Mouse (Mus musculus) B cell, adult 2 months (primary cell): ENCODE measurements around the gene Rplp1.

Experiments
- DNase-seq, 2 experiments: peaks; one replicate each; pipeline ENCODE4 v3.0.0; 2022

Rplp1 gene

DNA sequence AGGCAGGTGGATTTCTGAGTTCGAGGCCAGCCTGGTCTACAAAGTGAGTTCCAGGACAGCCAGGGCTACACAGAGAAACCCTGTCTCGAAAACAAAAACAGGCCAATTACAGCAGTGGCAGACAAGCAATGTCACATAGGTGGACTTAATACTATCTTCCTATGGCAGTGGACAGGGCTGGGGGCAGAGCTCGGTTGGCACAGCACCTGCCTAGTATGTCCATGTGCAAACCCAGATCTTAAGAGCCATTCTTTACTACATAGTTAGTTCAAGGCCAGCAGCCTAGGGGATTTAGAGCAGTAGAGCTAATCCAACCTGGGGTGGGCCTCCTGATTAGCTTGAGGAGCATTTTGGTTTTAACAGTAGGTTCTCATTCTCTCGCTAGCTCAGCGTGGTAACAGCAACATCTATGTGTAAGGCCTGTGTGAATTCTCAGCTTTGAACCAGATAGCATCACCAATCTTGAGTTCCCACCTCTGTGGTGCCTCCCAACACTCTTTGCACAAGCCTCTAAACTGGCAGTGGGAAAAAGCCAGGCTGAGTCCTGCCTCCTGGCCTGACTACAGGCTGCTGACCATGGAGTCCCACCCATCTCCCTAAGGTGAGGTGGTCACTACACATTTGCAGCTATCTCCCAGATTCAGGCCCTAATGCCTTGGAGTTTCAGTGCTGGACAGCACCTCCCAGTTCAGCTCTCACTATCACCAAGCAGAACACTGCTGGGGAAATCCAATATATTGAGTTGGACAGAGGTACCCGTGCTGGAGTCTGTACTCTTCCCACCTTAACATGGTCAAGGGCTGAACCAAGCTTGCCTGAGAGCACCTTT is 2.8 kb downstream of the Rplp1 start:
- DNase-seq = no peak

DNA sequence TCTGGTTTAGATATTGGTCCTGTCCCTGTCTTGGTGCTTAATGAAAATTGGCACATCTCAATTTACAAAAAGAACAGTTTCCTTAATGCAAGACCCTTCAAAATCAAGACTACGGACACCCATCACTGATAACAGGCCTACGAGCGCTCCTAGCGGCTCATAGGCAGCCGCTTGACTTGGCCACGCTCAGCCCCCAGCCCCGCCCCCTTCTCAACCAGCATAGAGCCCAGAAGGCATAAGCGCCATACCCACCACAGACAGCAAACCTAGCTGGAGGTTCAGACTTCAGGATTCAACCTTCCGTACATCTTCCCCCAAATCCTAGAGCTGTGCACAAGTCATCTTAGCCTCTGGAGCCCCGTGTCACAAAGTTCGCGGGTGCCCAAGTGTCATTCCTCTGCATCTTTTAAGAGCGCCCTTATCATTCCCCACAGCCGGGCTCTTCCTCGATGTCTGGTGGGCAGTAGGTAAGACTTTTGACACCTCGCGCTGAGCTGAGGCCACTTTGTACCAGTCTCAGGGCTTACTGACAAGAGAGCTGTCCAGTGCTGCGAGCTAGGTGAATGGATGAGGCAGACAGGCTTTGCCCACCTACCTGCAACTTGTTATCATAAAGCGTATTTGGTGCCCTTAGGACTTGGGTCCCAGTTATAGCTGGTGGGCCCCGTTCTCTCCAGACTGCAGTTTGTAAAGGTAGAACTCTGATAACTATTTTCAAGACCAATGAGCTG is 3.7 kb downstream of the Rplp1 start:
- DNase-seq = peak; percentile 51 to 62

DNA sequence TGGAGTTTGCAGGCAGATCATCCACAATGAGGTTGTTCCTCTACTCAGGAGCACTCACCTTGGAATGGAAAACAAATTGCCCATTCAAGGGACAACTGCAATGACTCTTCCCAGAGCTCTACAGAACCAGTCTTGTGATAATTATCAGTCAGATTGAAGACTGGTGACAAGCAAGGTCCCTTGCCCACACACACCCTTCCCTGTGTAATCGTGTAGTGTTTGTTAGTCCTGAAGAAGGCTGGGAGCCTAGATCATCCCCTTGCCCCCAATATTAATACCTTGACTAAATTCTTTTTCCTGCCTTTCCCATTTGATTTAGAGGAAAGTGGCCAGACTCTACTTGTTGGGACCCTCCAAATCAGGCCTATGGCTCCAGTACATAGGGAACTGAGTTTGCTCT is 4.7 kb downstream of the Rplp1 start:
- DNase-seq = no peak

DNA sequence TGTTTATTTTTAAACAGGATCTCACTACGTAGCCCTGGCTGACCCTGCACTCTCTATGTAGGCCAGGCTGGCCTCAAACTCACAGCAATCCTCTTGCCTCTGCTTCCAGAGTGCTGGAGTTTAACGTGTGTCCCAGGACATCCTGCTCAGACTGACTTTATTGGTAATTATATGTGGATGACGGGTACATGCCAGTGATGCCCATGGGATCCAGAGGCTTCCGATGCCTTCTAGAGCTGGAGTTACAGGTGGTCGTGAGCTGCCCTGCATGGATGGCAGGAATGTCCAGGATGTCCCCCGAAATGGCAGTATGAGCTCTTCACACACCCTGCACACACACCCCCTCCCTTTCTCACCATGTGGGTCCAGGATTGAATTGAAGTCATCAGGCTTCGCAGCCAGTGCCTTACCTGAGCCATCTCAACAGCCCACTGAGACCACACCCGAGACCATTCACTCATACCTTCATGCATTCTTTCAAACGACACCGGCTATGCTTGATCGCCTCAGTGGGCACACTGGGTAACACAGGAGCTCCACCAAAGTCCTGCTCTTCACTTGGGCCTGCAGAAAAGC is 5.4 kb downstream of the Rplp1 start:
- no peak for DNase-seq

DNA sequence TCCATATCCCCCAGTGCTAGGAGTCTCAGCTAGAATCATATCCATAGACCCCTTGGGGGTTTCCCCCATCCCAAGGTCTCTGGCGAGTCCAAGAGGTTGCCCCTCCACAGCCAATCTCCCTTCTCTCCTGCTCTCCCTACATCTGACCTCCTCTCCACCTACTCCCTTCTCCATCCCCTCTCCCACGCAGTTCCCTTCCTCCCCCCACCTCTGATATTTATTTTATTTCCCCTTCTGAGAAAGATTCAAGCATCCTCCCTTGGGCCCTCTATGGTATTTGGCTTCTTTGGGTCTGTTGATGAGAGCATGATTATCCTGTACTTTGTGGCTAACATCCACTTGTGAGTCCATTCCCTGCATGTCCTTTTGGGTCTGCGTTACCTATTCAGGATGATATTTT is 6.0 kb downstream of the Rplp1 start:
- DNase-seq = no peak

DNA sequence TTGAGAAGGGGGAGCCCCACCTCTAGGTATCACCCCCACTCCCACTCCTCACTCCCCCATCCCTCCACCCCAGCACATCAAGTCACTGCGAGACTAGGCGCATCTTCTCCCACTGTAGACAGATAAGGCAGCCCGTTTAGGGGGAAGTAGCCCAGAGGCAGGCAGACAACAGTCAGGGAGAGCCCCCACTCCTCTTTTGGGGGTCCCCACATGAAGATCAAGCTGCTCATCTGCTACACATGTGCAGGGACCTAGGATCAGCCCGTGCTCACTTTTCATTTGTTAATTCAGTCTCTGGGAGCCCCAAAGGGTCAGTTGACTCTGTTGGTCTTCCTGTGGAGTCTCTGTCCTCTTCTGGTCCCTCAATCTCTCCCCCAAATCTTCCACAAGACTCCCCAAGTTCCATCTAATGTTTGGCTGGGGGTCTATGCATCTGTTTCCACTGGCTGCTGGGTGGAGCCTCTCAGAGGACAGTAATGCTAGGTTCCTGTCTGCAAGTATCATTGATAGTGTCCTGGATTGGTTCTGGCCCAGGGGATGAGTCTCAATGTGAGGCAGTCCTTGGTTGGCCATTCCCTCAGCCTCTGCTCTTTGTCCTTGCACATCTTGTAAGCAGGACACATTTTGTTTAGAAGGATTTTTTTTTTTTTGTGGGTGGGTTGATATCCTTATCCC is 6.6 kb downstream of the Rplp1 start:
- no peak for DNase-seq

DNA sequence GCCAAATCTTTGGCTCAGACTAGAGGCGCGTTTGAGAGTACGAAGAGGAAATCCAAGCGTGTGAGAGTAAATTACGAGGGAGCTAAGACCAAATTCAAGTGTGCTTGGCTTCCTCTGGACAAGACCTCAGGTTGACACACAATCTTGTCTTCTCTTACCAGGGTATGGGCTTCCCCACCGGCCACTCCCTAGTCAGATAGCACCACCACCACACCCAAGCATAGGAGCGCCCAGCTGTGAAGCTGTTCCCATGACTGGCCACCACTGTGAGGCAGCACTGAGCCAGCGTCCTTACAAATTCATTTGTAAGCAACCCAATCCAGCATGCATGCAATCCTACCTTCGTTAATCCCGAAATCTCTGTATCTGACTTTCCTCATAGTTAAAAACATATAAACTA is 7.4 kb downstream of the Rplp1 start:
- peak; percentile 62 for DNase-seq

DNA sequence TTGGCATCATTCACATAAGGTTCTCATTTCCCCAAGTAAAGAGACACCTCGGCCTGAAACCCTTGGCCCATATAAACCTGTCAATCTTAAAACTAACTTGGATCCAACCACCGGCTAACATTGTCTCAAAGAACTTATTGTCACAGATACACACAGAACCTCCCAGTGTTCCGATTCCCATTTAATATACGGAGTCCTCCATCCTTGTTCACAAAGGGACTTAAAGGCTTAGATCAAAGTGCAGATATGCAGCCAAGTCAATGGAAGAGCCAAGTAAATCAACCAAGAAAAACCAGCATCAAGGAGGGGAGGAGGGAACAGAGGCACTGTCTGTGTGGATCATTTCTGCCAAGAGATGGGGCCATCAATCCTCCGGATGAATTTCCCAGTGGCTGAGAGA is 8.8 kb downstream of the Rplp1 start:
- no peak for DNase-seq

DNA sequence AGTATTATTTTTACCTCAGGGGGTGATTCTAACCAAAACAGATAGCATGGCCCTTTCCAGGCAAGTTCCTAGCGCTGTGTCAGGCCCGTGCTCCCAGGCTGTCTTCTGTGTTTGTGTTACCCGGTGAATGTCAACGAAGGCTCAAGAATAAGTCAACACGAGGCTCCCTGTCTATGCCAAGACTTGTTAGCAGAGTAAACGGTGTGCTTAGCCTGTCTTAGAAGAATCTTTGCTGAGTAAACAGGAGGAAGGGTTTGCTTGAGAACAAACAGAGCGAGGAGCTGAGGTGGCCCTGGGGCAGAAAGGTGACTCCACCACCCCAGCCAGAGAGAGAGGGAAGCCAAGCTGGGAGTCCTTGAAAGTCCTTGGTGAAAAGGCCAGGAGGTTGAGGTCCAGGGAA is 10.1 kb downstream of the Rplp1 start:
- DNase-seq = no peak

DNA sequence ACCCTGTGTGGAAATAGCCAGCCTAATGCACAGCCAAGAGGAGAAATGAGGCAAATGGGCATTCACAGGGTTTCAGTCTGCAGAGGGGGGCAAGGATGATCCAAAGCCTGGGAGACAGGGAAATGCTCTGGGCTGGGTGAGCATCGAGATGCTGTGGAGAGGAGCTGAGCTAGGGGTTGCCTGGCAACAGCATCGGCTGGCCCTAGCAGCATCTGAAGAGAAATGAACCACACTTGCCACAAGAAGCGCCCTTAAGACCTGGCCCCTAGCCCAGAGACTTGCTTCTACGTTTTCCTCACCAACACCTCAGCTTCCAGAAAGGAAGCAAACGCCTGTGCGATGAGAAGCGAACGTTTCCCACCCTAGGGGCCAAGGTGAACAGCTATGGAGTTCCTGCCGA is 11.9 kb downstream of the Rplp1 start:
- no peak for DNase-seq

DNA sequence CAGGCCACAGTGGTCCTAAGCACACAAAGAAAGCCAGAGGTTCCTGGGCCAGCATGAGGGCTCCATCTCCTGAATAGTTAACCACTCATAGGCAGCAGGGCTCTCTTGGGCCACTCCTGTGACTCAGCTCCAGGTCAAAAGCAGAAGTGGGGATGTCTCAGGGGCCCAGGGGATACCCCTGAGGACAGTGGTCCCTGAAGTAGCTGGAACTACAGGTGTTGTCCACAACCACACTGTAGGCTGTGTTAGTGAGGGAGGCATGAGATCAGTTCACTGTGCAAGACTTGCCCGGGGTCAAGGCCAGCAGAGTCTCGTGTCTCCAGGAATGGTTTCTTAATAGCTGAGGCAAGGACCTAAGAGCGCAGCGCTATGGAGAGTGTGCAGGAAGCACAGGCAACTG is 12.8 kb downstream of the Rplp1 start:
- DNase-seq = peak; percentile 49 to 54

DNA sequence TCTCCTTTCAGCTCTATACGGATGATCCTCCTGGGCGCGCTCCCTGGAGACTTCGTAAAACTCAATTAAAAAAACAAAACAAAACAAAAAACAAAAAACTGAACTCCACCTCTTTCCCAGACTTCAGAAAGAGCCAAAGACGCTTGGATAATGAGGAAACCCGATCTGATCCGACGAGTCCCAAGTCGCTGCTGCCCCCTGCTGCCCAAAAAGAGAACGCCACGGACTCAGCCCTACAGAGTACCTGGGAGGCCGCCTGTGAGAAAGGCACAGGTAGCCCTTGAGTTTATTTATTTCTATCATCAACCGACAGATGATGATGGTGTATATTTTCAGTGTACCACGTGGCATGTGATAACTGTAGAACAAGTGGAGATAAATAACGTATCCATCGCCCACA is 14.5 kb downstream of the Rplp1 start:
- peak; percentile 82 to 84 for DNase-seq

DNA sequence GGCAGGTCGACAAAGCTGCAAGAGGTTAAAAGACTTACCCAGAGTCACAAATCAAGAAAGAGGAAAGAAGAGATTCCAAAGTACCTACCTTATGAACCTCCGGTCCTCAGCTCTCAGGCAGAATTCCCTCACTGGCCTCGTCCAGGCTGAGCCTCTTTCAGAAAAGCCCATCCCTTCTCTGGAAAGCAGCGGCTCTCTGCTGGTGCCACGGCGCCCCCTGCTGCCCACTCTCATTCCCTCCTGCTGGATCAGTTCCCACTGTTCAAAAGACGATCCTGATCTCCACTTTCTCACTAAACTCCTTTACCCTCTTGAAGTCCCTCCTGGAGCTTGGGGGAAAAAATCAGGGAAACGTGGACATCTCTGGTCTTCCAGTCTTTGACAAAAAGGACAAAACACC is 15.9 kb downstream of the Rplp1 start:
- peak; percentile 73 to 79 for DNase-seq

DNA sequence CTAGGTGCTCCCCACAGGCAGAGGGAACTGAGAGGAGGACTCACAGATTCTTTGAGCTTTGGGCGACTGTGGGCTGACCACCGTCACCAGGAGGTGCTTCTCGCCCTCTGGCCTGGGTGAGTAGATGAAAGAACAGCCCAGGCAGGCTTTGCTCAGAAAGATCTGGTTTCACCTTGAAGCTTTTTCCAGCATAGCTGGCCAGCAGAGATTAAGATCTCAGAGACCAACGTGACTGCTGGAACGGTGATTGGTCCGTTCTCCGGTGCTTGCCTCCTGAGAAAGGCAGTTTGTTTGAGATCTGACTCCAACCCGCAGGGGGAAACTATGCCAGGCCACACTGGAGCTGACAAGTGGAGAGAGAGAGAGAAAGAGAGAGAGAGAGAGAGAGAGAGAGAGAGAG is 19.3 kb downstream of the Rplp1 start:
- no peak for DNase-seq

DNA sequence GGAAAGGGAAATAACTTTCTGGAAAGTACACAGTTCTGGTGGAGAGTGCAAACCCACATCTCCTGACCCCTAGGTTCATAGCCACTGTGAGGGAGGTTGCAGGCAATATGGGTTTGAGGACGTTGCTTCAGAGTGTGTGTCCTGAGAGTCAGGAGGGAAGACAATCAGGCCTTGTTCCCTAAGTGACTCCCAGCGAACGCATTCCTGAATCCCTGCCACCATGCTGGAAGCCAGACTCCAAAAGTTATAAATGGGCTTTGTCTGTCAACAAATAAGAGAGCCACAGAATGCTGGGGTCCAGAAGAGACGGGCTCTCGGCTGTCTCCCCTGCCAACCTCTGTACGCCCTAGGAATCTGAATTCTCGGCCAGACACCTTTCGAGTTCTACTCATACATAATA is 24.5 kb downstream of the Rplp1 start:
- DNase-seq = no peak

DNA sequence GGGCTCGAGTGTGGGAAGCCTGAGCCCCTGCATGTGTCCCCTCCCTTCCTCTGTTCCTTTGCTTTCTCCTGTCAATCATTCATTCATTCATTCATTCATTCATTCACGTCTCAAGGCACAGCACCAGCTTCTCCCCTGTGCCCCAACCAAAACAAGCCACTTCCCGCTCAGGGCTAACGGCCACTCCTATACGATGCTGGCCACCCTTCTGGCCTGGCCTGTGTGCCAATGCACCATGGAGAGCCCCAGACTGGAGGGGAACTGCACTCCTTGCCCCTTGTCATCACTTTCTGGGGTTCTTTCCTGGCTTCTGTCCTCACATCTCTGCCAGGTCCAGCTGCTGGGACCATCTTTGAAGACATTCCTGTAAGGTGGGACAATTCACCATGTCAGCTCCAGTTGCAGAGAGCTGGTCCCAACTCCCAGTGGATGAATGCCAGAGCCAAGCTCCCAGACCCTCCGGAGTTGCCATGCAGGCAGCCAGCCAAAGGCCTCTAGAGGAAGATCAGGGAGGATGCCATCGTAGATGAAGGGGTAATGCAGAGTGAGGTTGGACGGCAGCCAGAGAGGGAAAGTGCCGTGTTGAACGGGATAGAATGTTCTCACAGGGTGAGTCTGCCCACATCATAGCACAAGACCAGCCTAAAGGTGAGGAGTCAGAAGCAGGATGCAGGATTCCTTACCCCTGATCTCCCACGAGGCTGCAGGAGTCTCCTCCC is 26.5 kb downstream of the Rplp1 start:
- DNase-seq = no peak

DNA sequence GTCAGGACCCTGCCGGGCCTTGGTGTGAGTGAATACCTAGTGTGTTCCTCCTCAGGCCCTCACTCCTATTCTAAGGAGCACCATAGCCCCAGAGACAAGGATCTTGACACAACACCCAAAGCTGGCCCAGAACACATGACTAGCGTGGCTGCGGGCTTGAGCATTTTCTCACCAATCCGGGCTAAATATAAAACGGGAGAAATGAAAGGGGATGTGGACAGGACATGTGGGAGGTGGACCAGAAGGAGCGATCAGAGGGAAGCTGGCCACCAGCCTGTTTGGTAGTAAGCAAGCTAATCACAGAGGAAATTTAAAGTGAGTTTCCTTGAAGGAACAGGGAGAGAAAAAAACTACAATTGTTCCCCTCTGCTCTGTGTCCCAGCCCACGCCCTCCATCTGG is 28.4 kb downstream of the Rplp1 start:
- no peak for DNase-seq

DNA sequence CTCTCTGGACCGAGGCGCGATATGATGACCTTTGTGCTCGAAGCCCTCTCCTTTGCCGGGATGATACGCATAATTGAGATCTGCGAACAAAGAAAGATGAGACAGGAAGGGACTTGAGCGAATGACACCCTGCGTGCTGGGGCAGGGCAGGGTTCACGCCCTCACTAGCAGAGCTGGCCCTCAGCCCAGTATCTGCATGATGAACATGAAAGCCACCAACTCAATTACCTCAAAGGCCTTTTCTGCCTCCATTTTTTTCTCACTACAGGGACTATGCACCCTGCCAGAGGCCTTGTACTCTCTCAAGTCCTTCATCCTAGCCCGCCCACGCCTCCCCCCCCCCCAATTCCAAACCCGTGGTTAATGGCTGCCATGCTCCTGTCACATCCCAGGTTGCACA is 29.4 kb downstream of the Rplp1 start:
- DNase-seq = no peak

DNA sequence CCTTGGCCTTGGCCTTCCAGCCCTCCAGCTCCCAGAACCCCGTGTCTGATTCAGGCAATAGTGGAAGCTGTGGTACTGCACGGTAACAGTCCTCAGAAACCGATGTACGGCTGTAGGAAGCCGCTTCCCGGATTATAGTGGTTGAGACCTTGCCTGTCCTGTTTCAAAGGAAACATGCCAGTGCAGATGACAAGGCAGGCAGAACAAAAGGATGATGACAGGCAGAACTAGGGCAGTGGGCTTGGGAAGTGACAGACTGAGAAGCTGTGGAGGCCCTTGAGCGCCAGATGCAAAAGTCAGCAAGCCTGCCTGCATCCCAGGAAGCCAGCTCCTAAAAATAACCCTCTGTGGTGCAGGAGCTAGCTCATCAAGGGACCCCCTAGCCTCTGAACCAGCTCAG is 30.0 kb downstream of the Rplp1 start:
- no peak for DNase-seq

DNA sequence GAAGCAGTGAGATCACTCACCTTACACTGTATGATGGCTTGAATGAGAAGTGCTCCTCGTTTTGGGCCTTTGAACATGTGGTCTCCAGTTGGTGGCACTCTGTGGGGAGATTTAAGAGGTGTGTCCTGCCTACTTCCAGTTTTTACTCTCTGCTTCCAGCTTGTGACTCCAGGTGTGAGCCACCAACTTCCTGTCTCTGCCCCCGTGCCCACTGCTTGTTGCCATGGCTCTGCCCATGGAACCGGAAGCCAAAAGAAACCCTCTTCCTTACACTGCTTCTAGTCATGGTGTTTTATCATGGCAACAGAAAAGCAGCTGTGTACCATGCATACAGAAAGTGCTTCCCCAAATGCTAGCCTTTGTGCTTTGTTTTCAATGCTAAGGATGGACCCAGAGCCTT is 32.2 kb downstream of the Rplp1 start:
- no peak for DNase-seq

DNA sequence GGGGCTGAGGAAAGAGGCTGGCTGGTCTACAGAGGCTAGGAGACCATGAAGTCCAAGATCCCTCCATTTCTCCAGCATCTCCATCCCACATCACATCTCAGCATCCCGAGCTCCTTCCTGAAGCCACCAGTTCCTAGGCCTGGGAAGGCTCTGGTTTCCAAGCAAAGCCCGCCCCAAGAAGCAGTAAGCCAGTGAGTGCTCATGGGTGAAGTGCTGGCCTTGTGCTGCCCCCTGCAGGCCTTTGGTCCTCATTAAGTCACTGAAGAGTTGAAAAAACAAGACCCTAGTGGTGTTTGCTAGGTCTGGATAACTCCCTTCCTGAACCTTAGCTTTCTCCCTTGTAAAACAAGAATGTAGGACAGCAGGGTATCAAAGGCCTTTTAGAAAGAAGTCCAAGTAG is 35.5 kb downstream of the Rplp1 start:
- DNase-seq = peak; percentile 68

DNA sequence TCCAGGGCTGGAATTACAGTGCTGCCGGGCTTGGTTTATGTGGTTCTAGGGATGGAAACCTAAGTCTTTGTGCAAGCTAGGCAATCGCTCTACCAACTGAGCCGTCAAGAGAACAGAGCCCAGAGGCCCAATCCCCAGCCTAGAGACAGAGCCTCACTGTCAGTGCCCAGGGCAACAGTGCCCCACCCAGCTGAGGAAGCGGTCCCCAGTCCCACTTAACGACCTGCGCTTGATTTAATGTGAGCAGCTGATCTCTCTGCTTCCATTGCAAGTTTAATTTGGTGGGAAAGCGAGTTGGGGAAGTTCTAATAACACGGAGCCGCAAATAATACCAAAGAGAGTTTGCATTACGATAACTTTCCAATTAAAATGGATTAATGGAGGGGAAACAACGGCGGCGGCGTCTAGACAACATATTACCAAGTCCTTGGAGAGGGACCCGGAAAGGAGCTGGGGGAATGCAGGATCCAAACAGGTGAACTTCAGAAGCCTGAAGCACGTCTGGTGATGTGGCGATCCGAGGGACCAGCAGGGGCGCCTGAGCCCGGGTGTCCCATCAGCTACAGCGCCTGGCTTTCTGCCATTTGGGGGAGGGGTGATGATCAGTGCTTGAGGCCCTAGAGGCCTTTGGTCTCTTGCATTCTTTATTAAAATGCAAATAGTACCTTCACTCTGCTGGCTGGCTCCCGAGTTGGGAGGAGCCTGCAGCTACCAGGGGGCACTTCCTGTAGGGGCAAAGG is 36.8 kb downstream of the Rplp1 start:
- no peak for DNase-seq
